Comparison of ENCODE assay signal across 16 mouse cellular contexts in the genomic region with DNA sequence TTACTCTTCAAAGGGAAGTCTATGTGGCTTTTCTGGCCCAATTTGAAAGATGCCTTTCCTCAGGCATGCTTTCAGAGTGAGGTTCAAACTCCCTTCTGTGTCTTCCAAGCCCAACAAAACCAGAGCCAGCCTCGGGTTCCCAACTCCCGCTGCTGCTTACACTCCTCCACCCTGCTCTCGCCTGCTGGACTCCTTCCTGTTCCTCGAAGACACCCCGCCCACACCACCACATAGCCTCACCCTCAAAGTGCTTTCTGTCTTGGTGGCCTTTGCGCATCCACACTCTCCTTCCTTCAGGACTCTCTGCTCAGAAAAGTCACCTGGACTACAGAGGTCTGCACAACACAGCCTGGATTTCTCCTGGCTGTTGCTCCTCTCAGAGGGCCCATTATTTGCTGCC. TPM values are rescaled to one million over a fixed set of nuclear protein-coding genes. Genes with fewer than 3 reads are reported as not detected.
DNase-seq lines count a peak whose midpoint lies in the region; ATAC-seq lines count a peak whose summit lies in the region.
"Had no signal": no experiment of that assay in that cellular context is flagged by ENCODE, and none has a peak within 500 bp of the region (broad histone marks: within the 10 kb centered on the region; RNA-seq: fewer than 3 reads in every experiment).

No protein-coding gene starts in this region.

- 73% methylated on average over 6 of the region's 6 CpGs for WGBS in heart, embryonic 11.5 days (ENCODE audit: insufficient replicate concordance)
- WGBS in limb, embryonic 12.5 days = 67% methylated on average over 6 of the region's 6 CpGs

- ATAC-seq in heart, embryonic 11.5 days (replicated peaks; ENCODE audit: insufficient number of reproducible peaks, low FRiP score, low TSS enrichment) = no peak
- ATAC-seq in limb, embryonic 12.5 days (ENCODE audit: insufficient number of reproducible peaks, insufficient read depth, low FRiP score, low TSS enrichment, low read depth) = no peak
- no peak for ATAC-seq in CD4-positive, CD25-positive, alpha-beta regulatory T cell, adult 4 months

- no peaks in the 10 kb centered on the region for H3K27me3 ChIP-seq in heart, embryonic 11.5 days (ENCODE audit: control insufficient read depth, insufficient read depth, low read length)
- H3K27me3 ChIP-seq in limb, embryonic 12.5 days = no peaks in the 10 kb centered on the region
- H3K27me3 ChIP-seq: forebrain, embryonic 12.5 days; heart, embryonic 15.5 days; hindbrain, embryonic 15.5 days had no signal

- no peak overlapping the region for H3K4me3 ChIP-seq in heart, embryonic 11.5 days (ENCODE audit: low read depth, low read length)
- H3K4me3 ChIP-seq in limb, embryonic 12.5 days (replicated peaks) = no peak overlapping the region
- H3K4me3 ChIP-seq: forebrain, embryonic 12.5 days; heart, embryonic 15.5 days; hindbrain, embryonic 15.5 days; megakaryocyte, embryonic 14.5 days had no signal

- H3K4me2 ChIP-seq in heart, embryonic 11.5 days = no peak overlapping the region
- no peak overlapping the region for H3K4me2 ChIP-seq in limb, embryonic 12.5 days
- H3K4me2 ChIP-seq: forebrain, embryonic 12.5 days; heart, embryonic 15.5 days; hindbrain, embryonic 15.5 days had no signal

- DNase-seq in heart, adult 11 months = peak; percentile 75
- peak; percentile 37 for DNase-seq in testis, postnatal 10 days (ENCODE audit: low spot score)
- no peak for DNase-seq in testis, postnatal 14 days (ENCODE audit: low spot score)
- peak; percentile 36 to 67 for DNase-seq in urinary bladder, postnatal 4 days (ENCODE audit: low spot score in 2 of 2)
- DNase-seq in right cerebral cortex, postnatal 14 days = no peak
- DNase-seq: cerebellum, postnatal 36 days; right cerebral cortex, postnatal 4 days; thymus, postnatal 14 days had no signal

- H3K36me3 ChIP-seq in heart, embryonic 11.5 days (ENCODE audit: control insufficient read depth, insufficient read depth, low read length) = no peaks in the 10 kb centered on the region
- H3K36me3 ChIP-seq in limb, embryonic 12.5 days = no peaks in the 10 kb centered on the region
- H3K36me3 ChIP-seq: forebrain, embryonic 12.5 days; heart, embryonic 15.5 days; hindbrain, embryonic 15.5 days had no signal

- H3K9me3 ChIP-seq in heart, embryonic 11.5 days (replicated peaks; ENCODE audit: control insufficient read depth, low read length) = no peaks in the 10 kb centered on the region
- no peaks in the 10 kb centered on the region for H3K9me3 ChIP-seq in limb, embryonic 12.5 days
- H3K9me3 ChIP-seq: forebrain, embryonic 12.5 days; heart, embryonic 15.5 days; hindbrain, embryonic 15.5 days had no signal

- H3K9ac ChIP-seq in heart, embryonic 11.5 days (ENCODE audit: low read depth, low read length) = no peak overlapping the region
- no peak overlapping the region for H3K9ac ChIP-seq in limb, embryonic 12.5 days (replicated peaks)
- H3K9ac ChIP-seq: forebrain, embryonic 12.5 days; heart, embryonic 15.5 days; hindbrain, embryonic 15.5 days; liver, embryonic 14.5 days had no signal

- 0 out of 2 replicates have a peak, but pooled peaks cover 4% of the 10 kb centered on the region for H3K4me1 ChIP-seq in heart, embryonic 11.5 days (ENCODE audit: control insufficient read depth, insufficient read depth, low read length)
- peaks cover 17% of the 10 kb centered on the region for H3K4me1 ChIP-seq in limb, embryonic 12.5 days (replicated peaks)
- H3K4me1 ChIP-seq: heart, embryonic 15.5 days; hindbrain, embryonic 15.5 days; megakaryocyte, embryonic 14.5 days had no signal

- H3K27ac ChIP-seq in heart, embryonic 11.5 days (ENCODE audit: low read depth, low read length) = no peak overlapping the region
- peak overlapping the region; percentile 78 for H3K27ac ChIP-seq in limb, embryonic 12.5 days
- H3K27ac ChIP-seq: forebrain, embryonic 12.5 days; heart, embryonic 15.5 days; hindbrain, embryonic 15.5 days; liver, embryonic 14.5 days had no signal

RNA-seq across cellular contexts. Expression of a gene that starts 13.0 kb away (rescaled TPM):
- 8.4 and 10.3 TPM in 2 replicates for polyA plus RNA-seq in heart, embryonic 11.5 days (2014; fragmentation: Nextera tagmentation; extraction: Ambion mirVana)
- polyA plus RNA-seq in limb, embryonic 12.5 days (2016; fragmentation: Nextera tagmentation; extraction: Ambion mirVana) = 12.7 and 13.6 TPM in 2 replicates
- polyA plus RNA-seq in CD4-positive, CD25-positive, alpha-beta regulatory T cell, adult 4 months (2017; shearing (Covaris generic)) = 10 to 100 TPM; 18.2 to 20.4 TPM

RNA-seq across cellular contexts. Expression of a gene that starts 47.1 kb away (rescaled TPM):
- polyA plus RNA-seq in heart, embryonic 11.5 days (2014; fragmentation: Nextera tagmentation; extraction: Ambion mirVana) = 38.2 and 38.7 TPM in 2 replicates
- polyA plus RNA-seq in limb, embryonic 12.5 days (2016; fragmentation: Nextera tagmentation; extraction: Ambion mirVana) = 52.6 and 56.6 TPM in 2 replicates
- polyA plus RNA-seq in CD4-positive, CD25-positive, alpha-beta regulatory T cell, adult 4 months (2017; shearing (Covaris generic)) = 10 to 100 TPM; 21.9 to 24.5 TPM

Comparison
In these comparisons a context has a peak if more than half of its experiments do, and no peak if none do; other contexts are left out.
1. DNase-seq: peak in heart, adult 11 months (single experiment), testis, postnatal 10 days (single experiment) and urinary bladder, postnatal 4 days (2 of 2); none in testis, postnatal 14 days (single experiment) and right cerebral cortex, postnatal 14 days (single experiment).